Mouse (Mus musculus) ES-E14 (cell line): ENCODE results near the gene Cldn11.

Source experiments
- CHD2 ChIP-seq: IDR thresholded peaks from 2 replicates; pipeline ENCODE4 v1.6.1; 2014; ENCODE audit warnings: mild to moderate bottlenecking, low read depth, low read length, inconsistent platforms
- HCFC1 ChIP-seq: IDR thresholded peaks from 2 replicates; pipeline ENCODE4 v1.6.1; 2012; ENCODE audit warnings: low read length, inconsistent platforms, borderline replicate concordance; ENCODE audit not compliant: insufficient read depth
- ZC3H11A ChIP-seq: IDR thresholded peaks from 2 replicates; pipeline ENCODE4 v1.6.1; 2012; ENCODE audit warnings: low read depth, mild to moderate bottlenecking, inconsistent platforms, low read length, borderline replicate concordance
- ZNF384 ChIP-seq: IDR thresholded peaks from 2 replicates; pipeline ENCODE4 v1.6.1; 2012; ENCODE audit warnings: low read depth, low read length, inconsistent platforms

- TF ChIP-seq HCFC1 (no peak), CHD2 (no peak), ZC3H11A (no peak), ZNF384 (no peak)
Observed at GRCm38 (mm10) chr3:31152108-31152507, 2.4 kb downstream of the Cldn11 start.
